In the genomic region with DNA sequence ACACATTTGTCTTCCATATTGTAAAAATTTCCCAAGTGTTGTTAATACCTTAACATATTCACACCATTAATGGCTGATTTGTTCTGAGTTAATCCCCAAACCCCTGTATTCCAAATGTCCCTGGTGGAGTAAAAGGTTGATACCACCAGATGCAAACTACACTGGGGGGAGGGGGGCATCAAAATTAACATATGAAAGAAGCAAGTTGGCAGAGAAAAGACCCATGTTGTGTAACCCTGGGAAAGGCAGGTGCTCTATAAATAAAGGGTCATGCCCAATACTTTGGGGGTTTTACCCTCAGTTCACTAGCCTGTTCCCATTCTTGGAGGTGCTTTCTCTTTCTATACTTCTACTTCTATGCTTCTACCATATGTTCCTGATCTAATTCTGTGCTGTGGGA, we compare ENCODE assay signal across 26 mouse cellular contexts.
DNase-seq lines count a peak whose midpoint lies in the region; ATAC-seq lines count a peak whose summit lies in the region.
"Had no signal": no experiment of that assay in that cellular context is flagged by ENCODE, and none has a peak within 500 bp of the region (broad histone marks: within the 10 kb centered on the region; RNA-seq: fewer than 3 reads in every experiment).

No protein-coding gene starts in this region.

- H3K4me1 ChIP-seq in forebrain, embryonic 15.5 days = peaks cover 18% of the 10 kb centered on the region
- peaks cover 32% of the 10 kb centered on the region for H3K4me1 ChIP-seq in forebrain, embryonic 13.5 days
- H3K4me1 ChIP-seq in midbrain, embryonic 12.5 days = peaks cover 21% of the 10 kb centered on the region
- peaks cover 20% of the 10 kb centered on the region for H3K4me1 ChIP-seq in midbrain, embryonic 16.5 days (ENCODE audit: control insufficient read depth, insufficient read depth, low read length)
- peaks cover 51% of the 10 kb centered on the region for H3K4me1 ChIP-seq in neural tube, embryonic 13.5 days (replicated peaks)
- H3K4me1 ChIP-seq: intestine, embryonic 15.5 days; lung, embryonic 15.5 days; stomach, embryonic 15.5 days had no signal

- no peak overlapping the region for H3K4me3 ChIP-seq in forebrain, embryonic 15.5 days
- no peak overlapping the region for H3K4me3 ChIP-seq in forebrain, embryonic 13.5 days
- H3K4me3 ChIP-seq in midbrain, embryonic 12.5 days = no peak overlapping the region
- H3K4me3 ChIP-seq in midbrain, embryonic 16.5 days (ENCODE audit: low read depth, low read length) = no peak overlapping the region
- H3K4me3 ChIP-seq in neural tube, embryonic 13.5 days = no peak overlapping the region
- H3K4me3 ChIP-seq: erythroblast, embryonic 14.5 days; intestine, embryonic 15.5 days; layer of hippocampus, adult 2 months; left cerebral cortex, adult 2 months; limb, embryonic 13.5 days; lung, embryonic 15.5 days; stomach, embryonic 15.5 days had no signal

- no peak overlapping the region for H3K27ac ChIP-seq in forebrain, embryonic 15.5 days (replicated peaks)
- H3K27ac ChIP-seq in forebrain, embryonic 13.5 days = no peak overlapping the region
- H3K27ac ChIP-seq in midbrain, embryonic 12.5 days (replicated peaks) = peak overlapping the region; percentile 20; the same call in 1 of the 2 replicates
- no peak overlapping the region for H3K27ac ChIP-seq in midbrain, embryonic 16.5 days (ENCODE audit: low read length)
- H3K27ac ChIP-seq in neural tube, embryonic 13.5 days (replicated peaks) = 0 out of 2 replicates have a peak overlapping the region, but pooled peaks have one; percentile 33
- H3K27ac ChIP-seq: hindbrain, postnatal 0 days; intestine, embryonic 15.5 days; layer of hippocampus, adult 2 months; left cerebral cortex, adult 2 months; limb, embryonic 13.5 days; lung, embryonic 15.5 days; stomach, embryonic 15.5 days had no signal

- H3K27me3 ChIP-seq in forebrain, embryonic 15.5 days = no peaks in the 10 kb centered on the region
- H3K27me3 ChIP-seq in forebrain, embryonic 13.5 days = no peaks in the 10 kb centered on the region
- no peaks in the 10 kb centered on the region for H3K27me3 ChIP-seq in midbrain, embryonic 12.5 days
- H3K27me3 ChIP-seq in midbrain, embryonic 16.5 days (ENCODE audit: control insufficient read depth, insufficient read depth, low read depth, low read length) = no peaks in the 10 kb centered on the region
- H3K27me3 ChIP-seq in neural tube, embryonic 13.5 days = no peaks in the 10 kb centered on the region
- H3K27me3 ChIP-seq: intestine, embryonic 15.5 days; limb, embryonic 13.5 days; lung, embryonic 15.5 days; stomach, embryonic 15.5 days had no signal

- peak; percentile 33 for DNase-seq in R1 (ENCODE audit: low read depth, low spot score)
- no peak for DNase-seq in retina, embryonic 14.5 days (ENCODE audit: low spot score)
- DNase-seq: adrenal gland, postnatal 25 days; cerebellum, adult 18-20 months; cerebellum, postnatal 10 days; gastrocnemius, postnatal 14 days; heart, postnatal 4 days; kidney, adult 2 months; kidney, postnatal 36 days; lung, postnatal 36 days; right cerebral cortex, postnatal 25 days had no signal

- H3K36me3 ChIP-seq in forebrain, embryonic 15.5 days = no peaks in the 10 kb centered on the region
- no peaks in the 10 kb centered on the region for H3K36me3 ChIP-seq in forebrain, embryonic 13.5 days (ENCODE audit: poor library complexity, severe bottlenecking)
- no peaks in the 10 kb centered on the region for H3K36me3 ChIP-seq in midbrain, embryonic 12.5 days
- no peaks in the 10 kb centered on the region for H3K36me3 ChIP-seq in midbrain, embryonic 16.5 days (ENCODE audit: control insufficient read depth, insufficient read depth, low read length)
- no peaks in the 10 kb centered on the region for H3K36me3 ChIP-seq in neural tube, embryonic 13.5 days
- H3K36me3 ChIP-seq: intestine, embryonic 15.5 days; limb, embryonic 13.5 days; lung, embryonic 15.5 days; stomach, embryonic 15.5 days had no signal

- H3K9me3 ChIP-seq in forebrain, embryonic 15.5 days = no peaks in the 10 kb centered on the region
- no peaks in the 10 kb centered on the region for H3K9me3 ChIP-seq in forebrain, embryonic 13.5 days (replicated peaks)
- no peaks in the 10 kb centered on the region for H3K9me3 ChIP-seq in midbrain, embryonic 12.5 days
- H3K9me3 ChIP-seq in midbrain, embryonic 16.5 days (replicated peaks; ENCODE audit: control insufficient read depth, low read length, poor library complexity, severe bottlenecking) = no peaks in the 10 kb centered on the region
- no peaks in the 10 kb centered on the region for H3K9me3 ChIP-seq in neural tube, embryonic 13.5 days
- H3K9me3 ChIP-seq: intestine, embryonic 15.5 days; limb, embryonic 13.5 days; lung, embryonic 15.5 days; stomach, embryonic 15.5 days had no signal

- ATAC-seq in forebrain, embryonic 15.5 days (replicated peaks) = peak; percentile 36
- no peak; the same call in 1 of the 2 replicates for ATAC-seq in forebrain, embryonic 13.5 days
- ATAC-seq in midbrain, embryonic 12.5 days (ENCODE audit: low FRiP score, low read depth) = no peak
- ATAC-seq in midbrain, embryonic 16.5 days = no peak
- ATAC-seq in neural tube, embryonic 13.5 days (ENCODE audit: low read depth) = no peak
- ATAC-seq: hindbrain, postnatal 0 days; intestine, embryonic 15.5 days had no signal

- no peak overlapping the region for H3K4me2 ChIP-seq in forebrain, embryonic 15.5 days (replicated peaks)
- no peak overlapping the region for H3K4me2 ChIP-seq in forebrain, embryonic 13.5 days
- no peak overlapping the region for H3K4me2 ChIP-seq in midbrain, embryonic 12.5 days (replicated peaks)
- no peak overlapping the region for H3K4me2 ChIP-seq in midbrain, embryonic 16.5 days (ENCODE audit: low read length)
- no peak overlapping the region for H3K4me2 ChIP-seq in neural tube, embryonic 13.5 days
- H3K4me2 ChIP-seq: heart, embryonic 11.5 days; intestine, embryonic 15.5 days; limb, embryonic 13.5 days; liver, embryonic 11.5 days; lung, embryonic 15.5 days; stomach, embryonic 15.5 days had no signal

- H3K9ac ChIP-seq in forebrain, embryonic 15.5 days (replicated peaks) = no peak overlapping the region
- no peak overlapping the region for H3K9ac ChIP-seq in forebrain, embryonic 13.5 days
- H3K9ac ChIP-seq in midbrain, embryonic 12.5 days (replicated peaks) = no peak overlapping the region
- H3K9ac ChIP-seq in midbrain, embryonic 16.5 days (ENCODE audit: low read depth, low read length) = no peak overlapping the region
- H3K9ac ChIP-seq in neural tube, embryonic 13.5 days = no peak overlapping the region
- H3K9ac ChIP-seq: intestine, embryonic 15.5 days; limb, embryonic 13.5 days; lung, embryonic 15.5 days; stomach, embryonic 15.5 days had no signal

Comparison
In these comparisons a context has a peak if more than half of its experiments do, and no peak if none do; other contexts are left out.
1. H3K27ac ChIP-seq: peak in midbrain, embryonic 12.5 days (single experiment) and neural tube, embryonic 13.5 days (single experiment); none in forebrain, embryonic 15.5 days (single experiment), forebrain, embryonic 13.5 days (single experiment) and midbrain, embryonic 16.5 days (single experiment).